Mouse (Mus musculus): ENCODE measurements at regions not wholly inside any gene's neighbourhood (a gene's known extent, or its start where the extent isn't known, plus 50 kb on each side); places are given as distances from the start of the nearest gene placed in this dataset.

GRCm38 (mm10) chr10:74854991-74855664, 111.8 kb upstream of the Gnaz start:
- H3K4me1 ChIP-seq (ENCODE audit: control insufficient read depth, insufficient read depth, low read length): no peaks in the 10 kb centered on the region
- no peak overlapping the region for H3K9ac ChIP-seq (replicated peaks; ENCODE audit: low read length)
- no peaks in the 10 kb centered on the region for H3K36me3 ChIP-seq (replicated peaks; ENCODE audit: control insufficient read depth, insufficient read depth, low read depth, low read length)
- ATAC-seq (replicated peaks; ENCODE audit: insufficient number of reproducible peaks, low FRiP score, low TSS enrichment, low read depth) (no peak), DNase-seq (ENCODE audit: low spot score) (no peak)
- no peaks in the 10 kb centered on the region for H3K9me3 ChIP-seq (replicated peaks; ENCODE audit: control insufficient read depth, low read length)
- no peak overlapping the region for H3K4me2 ChIP-seq (ENCODE audit: low read depth, low read length)
- no peak overlapping the region for H3K27ac ChIP-seq (replicated peaks; ENCODE audit: low read depth, low read length)
- WGBS: 65% methylated on average over 4 of the region's 4 CpGs
- no peak overlapping the region for H3K4me3 ChIP-seq (ENCODE audit: low read depth, low read length)
- H3K27me3 ChIP-seq (ENCODE audit: control insufficient read depth, insufficient read depth, low read length): no peaks in the 10 kb centered on the region
